8 mouse cellular contexts compared by ENCODE assay signal in genomic region chr10:19939282-19939705, GRCm38 (mm10). TPM values are rescaled to one million over a fixed set of nuclear protein-coding genes. Genes with fewer than 3 reads are reported as not detected.
DNase-seq lines count a peak whose midpoint lies in the region.

No protein-coding gene starts in this region.

- DNase-seq in adrenal gland, adult 2 months: peak; percentile 46
- no peak for DNase-seq in adrenal gland, adult 8-10 months
- DNase-seq in T-cell, adult 2 months (ENCODE audit: low spot score): peak; percentile 59
- peak; percentile 55 for DNase-seq in kidney, postnatal 10 days
- DNase-seq in natural killer cell, adult 2 months (ENCODE audit: low spot score in 2 of 2): peak; percentile 44 to 51
- no peak for DNase-seq in cerebellum, postnatal 36 days
- DNase-seq in left cerebral cortex, adult 11 months (ENCODE audit: low spot score): no peak
- no peak for DNase-seq in urinary bladder, postnatal 10 days (ENCODE audit: low spot score)

RNA-seq across cellular contexts. Expression of gene Map3k5, which starts 5.0 kb away (rescaled TPM):
- 10 to 100 TPM; 19.9 to 36.9 TPM for total RNA-seq in adrenal gland, adult 2 months (2021)
- polyA plus RNA-seq in adrenal gland, adult 2 months (2012; rRNA removed): 2.8 and 3.3 TPM in 2 replicates
- 10 to 100 TPM; 19.0 to 29.6 (median 22.3) TPM for total RNA-seq in adrenal gland, adult 8-10 months (2022)

RNA-seq across cellular contexts. Expression of gene Pex7, which starts 31.8 kb away (rescaled TPM):
- total RNA-seq in adrenal gland, adult 2 months (2021): 10 to 100 TPM; 44.8 to 47.5 TPM
- polyA plus RNA-seq in adrenal gland, adult 2 months (2012; rRNA removed): 114 and 169 TPM in 2 replicates
- 10 to 100 TPM; 47.2 to 52.7 (median 49.9) TPM for total RNA-seq in adrenal gland, adult 8-10 months (2022)

Comparison
In these comparisons a context has a peak if more than half of its experiments do, and no peak if none do; other contexts are left out.
1. DNase-seq: peak in adrenal gland, adult 2 months (single experiment), T-cell, adult 2 months (single experiment), kidney, postnatal 10 days (single experiment) and natural killer cell, adult 2 months (2 of 2); none in adrenal gland, adult 8-10 months (single experiment), cerebellum, postnatal 36 days (0 of 2), left cerebral cortex, adult 11 months (single experiment) and urinary bladder, postnatal 10 days (single experiment).